Mouse (Mus musculus): ENCODE results near the gene Eme2. TPM values are rescaled to one million over a fixed set of nuclear protein-coding genes. Genes with fewer than 3 reads are reported as not detected.

Gene Eme2
- polyA plus RNA-seq, 1 experiment: 1.7 TPM

DNA sequence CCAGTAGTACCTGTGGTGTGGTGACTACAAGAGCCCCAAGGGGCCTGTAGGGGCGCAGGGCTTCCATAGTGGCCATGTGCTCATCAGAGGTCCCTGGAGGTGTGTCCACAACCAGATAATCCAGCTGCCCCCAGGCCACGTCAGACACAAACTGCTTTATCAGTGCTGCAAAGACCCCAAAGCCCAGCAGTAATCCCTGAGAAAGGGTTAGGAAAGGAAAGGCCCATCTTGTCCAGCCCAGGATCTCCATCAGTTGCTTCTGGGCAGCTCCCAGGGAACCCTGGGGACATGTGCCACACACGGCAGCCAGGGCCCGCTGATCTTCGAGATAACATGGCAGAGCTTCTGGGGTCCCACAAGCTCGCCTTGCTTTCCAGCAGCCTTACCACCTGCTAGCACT lies 10.5 kb downstream of the Eme2 start:
- Histone ChIP-seq H3K4me1 (ENCODE audit: control insufficient read depth) (peaks cover 57% of the 10 kb centered on the region), H3K36me3 (ENCODE audit: control insufficient read depth) (peaks cover 77% of the 10 kb centered on the region), H3K4me3 (replicated peaks) (peak overlapping the region; percentile 90)

DNA sequence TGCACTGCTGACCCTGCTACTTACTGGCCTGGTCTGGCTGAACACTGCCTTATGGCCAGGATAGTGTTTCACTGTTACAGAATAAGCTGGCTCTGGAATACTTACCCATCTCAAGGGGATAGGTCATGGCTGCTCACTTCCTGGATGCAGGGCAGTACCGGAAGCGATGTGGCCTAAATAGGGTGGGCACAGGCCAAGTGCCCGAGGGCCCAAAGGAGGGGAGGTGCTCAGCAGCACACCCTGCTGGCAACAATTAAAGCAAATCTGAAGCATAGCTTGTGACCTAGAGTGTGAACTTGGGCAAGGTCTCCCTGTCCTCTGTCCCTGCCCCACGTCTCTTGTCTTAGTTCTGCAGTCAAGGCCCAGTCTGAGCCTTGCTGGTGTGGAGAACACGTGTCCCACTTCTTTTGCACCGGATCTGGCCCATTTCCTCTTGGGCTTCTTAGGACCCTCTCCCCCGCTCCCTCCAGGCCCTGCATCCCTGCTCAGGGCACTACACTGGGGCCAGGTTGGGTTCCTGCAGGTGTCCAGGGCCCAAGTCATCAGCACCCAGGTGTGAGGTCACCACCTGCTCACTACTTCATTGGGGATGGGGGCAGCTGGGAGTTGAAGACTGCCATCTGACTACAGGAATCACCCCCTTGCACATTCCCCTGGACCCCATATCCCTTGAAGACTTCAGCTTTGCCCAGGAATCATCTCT lies 13.0 kb downstream of the Eme2 start:
- peaks cover 56% of the 10 kb centered on the region for H3K36me3 ChIP-seq (ENCODE audit: control insufficient read depth)
- H3K27me3 ChIP-seq (ENCODE audit: control insufficient read depth): no peaks in the 10 kb centered on the region
- H3K4me3 ChIP-seq (replicated peaks): no peak overlapping the region
- H3K4me1 ChIP-seq (ENCODE audit: control insufficient read depth): peaks cover 45% of the 10 kb centered on the region
- no peaks in the 10 kb centered on the region for H3K9me3 ChIP-seq (ENCODE audit: control insufficient read depth, low read length)
- TF ChIP-seq TAL1 (IDR thresholded peaks at IDR 0.05; ENCODE audit: low read length) (no peak), GATA1 (IDR thresholded peaks at IDR 0.05; ENCODE audit: low read length) (no peak)

More for the DNA sequence above, 10.5 kb downstream of the Eme2 start:
- no peak for TF ChIP-seq GATA1 (IDR thresholded peaks at IDR 0.05; ENCODE audit: low read length)
- TF ChIP-seq TAL1 (IDR thresholded peaks at IDR 0.05; ENCODE audit: low read length): no peak
- H3K9me3 ChIP-seq (ENCODE audit: control insufficient read depth, low read length): no peaks in the 10 kb centered on the region
- no peaks in the 10 kb centered on the region for H3K27me3 ChIP-seq (ENCODE audit: control insufficient read depth)

DNA sequence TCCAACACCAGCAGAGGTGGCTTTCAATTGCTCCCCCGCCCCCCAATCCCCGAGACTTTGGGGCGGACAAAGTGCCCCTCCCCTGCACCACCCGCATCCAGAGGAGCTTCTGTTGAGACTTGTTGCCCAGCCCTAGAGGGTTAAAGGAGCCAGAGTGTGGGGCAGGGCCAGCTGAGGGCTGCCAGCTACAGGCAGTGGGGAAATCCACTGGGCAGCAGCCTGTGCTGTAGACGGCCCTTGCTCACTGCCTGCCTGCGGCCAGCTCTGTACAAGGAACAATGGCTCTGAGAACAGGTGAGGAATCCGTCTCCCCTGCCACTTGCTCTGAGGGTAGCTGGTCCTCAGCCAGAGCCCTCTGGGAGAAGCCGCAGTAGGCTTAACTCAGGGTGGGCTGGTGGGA lies 16.4 kb downstream of the Eme2 start:
- H3K27me3 ChIP-seq (ENCODE audit: control insufficient read depth): no peaks in the 10 kb centered on the region; the same call in 1 of the 2 replicates
- peaks cover 36% of the 10 kb centered on the region for H3K36me3 ChIP-seq (ENCODE audit: control insufficient read depth)
- TF ChIP-seq GATA1 (IDR thresholded peaks at IDR 0.05; ENCODE audit: low read length) (no peak), TAL1 (IDR thresholded peaks at IDR 0.05; ENCODE audit: low read length) (no peak)
- no peaks in the 10 kb centered on the region for H3K9me3 ChIP-seq (ENCODE audit: control insufficient read depth, low read length)
- H3K4me1 ChIP-seq (ENCODE audit: control insufficient read depth): peaks cover 21% of the 10 kb centered on the region
- H3K4me3 ChIP-seq (replicated peaks): no peak overlapping the region

DNA sequence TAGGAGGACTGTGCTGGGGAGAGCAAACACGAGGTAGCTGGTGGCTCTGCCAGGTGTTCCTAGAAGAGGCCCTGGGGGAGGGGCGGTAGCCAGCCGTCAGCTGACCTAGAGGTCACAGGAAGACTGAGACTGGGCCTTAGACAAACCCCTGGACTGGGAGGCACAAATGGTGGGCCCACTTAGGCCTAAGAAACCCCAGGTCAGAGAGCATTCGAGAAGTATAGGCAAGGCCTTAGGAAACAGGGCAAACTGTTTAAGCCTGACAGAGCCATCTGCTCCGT lies 16.8 kb downstream of the Eme2 start:
- Histone ChIP-seq H3K4me3 (replicated peaks) (no peak overlapping the region), H3K36me3 (ENCODE audit: control insufficient read depth) (peaks cover 31% of the 10 kb centered on the region), H3K27me3 (ENCODE audit: control insufficient read depth) (no peaks in the 10 kb centered on the region; the same call in 1 of the 2 replicates), H3K9me3 (ENCODE audit: control insufficient read depth, low read length) (no peaks in the 10 kb centered on the region), H3K4me1 (ENCODE audit: control insufficient read depth) (peaks cover 16% of the 10 kb centered on the region)
- TF ChIP-seq TAL1 (IDR thresholded peaks at IDR 0.05; ENCODE audit: low read length) (no peak), GATA1 (IDR thresholded peaks at IDR 0.05; ENCODE audit: low read length) (no peak)

GRCm38 (mm10) chr17:24877336-24878116 lies 17.4 kb downstream of the Eme2 start:
- H3K36me3 ChIP-seq (ENCODE audit: control insufficient read depth): peaks cover 26% of the 10 kb centered on the region
- H3K4me3 ChIP-seq (replicated peaks): no peak overlapping the region
- no peaks in the 10 kb centered on the region for H3K9me3 ChIP-seq (ENCODE audit: control insufficient read depth, low read length)
- H3K4me1 ChIP-seq (ENCODE audit: control insufficient read depth): peaks cover 14% of the 10 kb centered on the region
- H3K27me3 ChIP-seq (ENCODE audit: control insufficient read depth): no peaks in the 10 kb centered on the region; the same call in 1 of the 2 replicates
- no peak for TF ChIP-seq GATA1 (IDR thresholded peaks at IDR 0.05; ENCODE audit: low read length)
- TF ChIP-seq TAL1 (IDR thresholded peaks at IDR 0.05; ENCODE audit: low read length): no peak

- TF ChIP-seq GATA1 (IDR thresholded peaks at IDR 0.05; ENCODE audit: low read length) (no peak), TAL1 (IDR thresholded peaks at IDR 0.05; ENCODE audit: low read length) (no peak)
- H3K27me3 ChIP-seq (ENCODE audit: control insufficient read depth): no peaks in the 10 kb centered on the region; the same call in none of the 2 replicates
Observed at GRCm38 (mm10) chr17:24874989-24875388, 19.9 kb downstream of the Eme2 start.

DNA sequence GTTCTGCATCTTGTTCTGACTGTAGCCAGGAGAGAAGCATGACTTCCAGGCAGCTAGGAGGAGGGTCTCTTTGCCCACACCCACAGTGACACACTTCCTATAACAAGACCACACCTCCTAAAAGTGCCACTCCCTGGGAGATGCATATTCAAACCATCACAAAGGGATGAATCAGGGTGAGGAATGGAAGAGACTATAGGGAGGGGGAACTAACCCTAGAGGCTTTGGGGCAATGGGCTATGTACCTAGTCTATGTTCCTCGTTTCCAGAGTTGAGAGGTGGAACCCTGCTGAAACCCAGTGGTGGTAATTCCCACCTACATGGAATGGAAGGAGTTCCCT lies 20.5 kb downstream of the Eme2 start:
- TF ChIP-seq TAL1 (IDR thresholded peaks at IDR 0.05; ENCODE audit: low read length) (no peak), GATA1 (IDR thresholded peaks at IDR 0.05; ENCODE audit: low read length) (no peak)
- Histone ChIP-seq H3K36me3 (ENCODE audit: control insufficient read depth) (no peaks in the 10 kb centered on the region), H3K27me3 (ENCODE audit: control insufficient read depth) (peaks cover 3% of the 10 kb centered on the region), H3K9me3 (ENCODE audit: control insufficient read depth, low read length) (no peaks in the 10 kb centered on the region), H3K4me3 (replicated peaks) (no peak overlapping the region), H3K4me1 (ENCODE audit: control insufficient read depth) (peaks cover 8% of the 10 kb centered on the region)

More at GRCm38 (mm10) chr17:24874989-24875388, 19.9 kb downstream of the Eme2 start:
- Histone ChIP-seq H3K36me3 (ENCODE audit: control insufficient read depth) (peaks cover 2% of the 10 kb centered on the region; the same call in 1 of the 2 replicates), H3K4me3 (replicated peaks) (no peak overlapping the region), H3K4me1 (ENCODE audit: control insufficient read depth) (peaks cover 8% of the 10 kb centered on the region), H3K9me3 (ENCODE audit: control insufficient read depth, low read length) (no peaks in the 10 kb centered on the region)

- Histone ChIP-seq H3K9me3 (ENCODE audit: control insufficient read depth, low read length) (no peaks in the 10 kb centered on the region), H3K27me3 (ENCODE audit: control insufficient read depth) (peaks cover 4% of the 10 kb centered on the region), H3K36me3 (ENCODE audit: control insufficient read depth) (no peaks in the 10 kb centered on the region), H3K4me1 (ENCODE audit: control insufficient read depth) (peaks cover 8% of the 10 kb centered on the region), H3K4me3 (replicated peaks) (no peak overlapping the region)
- no peak for TF ChIP-seq GATA1 (IDR thresholded peaks at IDR 0.05; ENCODE audit: low read length)
- no peak for TF ChIP-seq TAL1 (IDR thresholded peaks at IDR 0.05; ENCODE audit: low read length)
Observed at GRCm38 (mm10) chr17:24873695-24874404, 21.0 kb downstream of the Eme2 start.

DNA sequence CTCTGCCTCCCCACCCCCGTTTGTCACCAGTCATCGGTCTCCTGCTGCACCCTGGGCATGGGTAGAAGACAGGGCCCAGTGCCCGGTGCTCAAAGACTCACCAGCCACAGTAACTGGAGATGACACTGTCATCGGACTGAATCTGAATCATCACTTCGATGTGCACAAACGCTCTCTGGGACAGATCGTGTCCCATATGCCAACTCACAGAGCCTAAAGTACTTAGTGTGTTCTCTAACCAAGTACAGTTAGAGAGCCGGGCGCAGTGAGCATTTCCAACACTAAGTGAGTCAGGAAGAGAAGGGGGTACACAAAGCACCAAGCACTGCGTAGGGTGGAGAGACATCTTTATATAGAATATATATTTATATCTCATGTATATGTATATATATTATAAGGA lies 27.0 kb downstream of the Eme2 start:
- peaks cover 49% of the 10 kb centered on the region for H3K36me3 ChIP-seq (ENCODE audit: control insufficient read depth)
- TF ChIP-seq GATA1 (IDR thresholded peaks at IDR 0.05; ENCODE audit: low read length): no peak
- no peak for TF ChIP-seq TAL1 (IDR thresholded peaks at IDR 0.05; ENCODE audit: low read length)
- no peaks in the 10 kb centered on the region for H3K9me3 ChIP-seq (ENCODE audit: control insufficient read depth, low read length)
- H3K4me3 ChIP-seq (replicated peaks): no peak overlapping the region
- H3K4me1 ChIP-seq (ENCODE audit: control insufficient read depth): peaks cover 1% of the 10 kb centered on the region
- H3K27me3 ChIP-seq (ENCODE audit: control insufficient read depth): peaks cover 4% of the 10 kb centered on the region; the same call in 1 of the 2 replicates

Measured in erythroblast, embryonic 14.5 days (primary cell).